Mouse (Mus musculus) MEL (cell line): ENCODE measurements around the gene Ppp6r2. TPM values are rescaled to one million over a fixed set of nuclear protein-coding genes. Genes with fewer than 3 reads are reported as not detected.

Source experiments
- DNase-seq: peaks from one replicate; pipeline ENCODE4 v3.0.0; 2011; ENCODE audit warnings: low read depth, low spot score
- H3K27ac ChIP-seq: 2 replicates; pipeline ENCODE4 v1.5.1; 2012; ENCODE audit warnings: low read depth, mild to moderate bottlenecking, control low read depth, low read length, moderate library complexity; ENCODE audit not compliant: control insufficient read depth
- H3K27me3 ChIP-seq, 2 experiments: fragments of 150-350 bp in 1 of 2; sonication (generic) in 1 of 2; 2 replicates each; pipeline ENCODE4 v1.6.1; 2012; ENCODE audit warnings: low read length in 2 of 2, mild to moderate bottlenecking in 2 of 2, improper control_type of control experiment in 1 of 2, moderate library complexity in 1 of 2; ENCODE audit not compliant: insufficient read depth in 2 of 2, control insufficient read depth in 1 of 2
- H3K36me3 ChIP-seq, 2 experiments: 2 replicates each; pipeline ENCODE4 v1.6.1; 2012 to 2014; ENCODE audit warnings: low read length in 2 of 2, improper control_type of control experiment in 1 of 2, inconsistent platforms in 1 of 2, mild to moderate bottlenecking in 1 of 2; ENCODE audit not compliant: insufficient read depth in 2 of 2, control insufficient read depth in 1 of 2
- H3K4me1 ChIP-seq, 2 experiments: fragments of 150-350 bp in 1 of 2; sonication (generic) in 1 of 2; 2 replicates each; pipeline ENCODE4 v1.6.1; 2012; ENCODE audit warnings: low read length in 2 of 2, improper control_type of control experiment in 1 of 2, mild to moderate bottlenecking in 1 of 2; ENCODE audit not compliant: insufficient read depth in 2 of 2, control insufficient read depth in 1 of 2
- H3K4me3 ChIP-seq, 2 experiments: fragments of 150-350 bp in 1 of 2; sonication (generic) in 1 of 2; 2 replicates each; pipeline ENCODE4 v1.5.1; 2012; ENCODE audit warnings: low read depth in 2 of 2, low read length in 2 of 2, mild to moderate bottlenecking in 2 of 2, moderate library complexity in 2 of 2, control low read depth in 1 of 2, improper control_type of control experiment in 1 of 2; ENCODE audit not compliant: control insufficient read depth in 1 of 2, insufficient read depth in 1 of 2
- H3K79me2 ChIP-seq: 2 replicates; pipeline ENCODE4 v1.6.1; 2012; ENCODE audit warnings: mild to moderate bottlenecking, low read length, moderate library complexity; ENCODE audit not compliant: control insufficient read depth, poor library complexity, insufficient read depth
- H3K9ac ChIP-seq: 2 replicates; pipeline ENCODE4 v1.6.1; 2012; ENCODE audit warnings: low read depth, mild to moderate bottlenecking, control low read depth, low read length, moderate library complexity; ENCODE audit not compliant: control insufficient read depth, poor library complexity, severe bottlenecking
- H3K9me3 ChIP-seq: fragments of 150-350 bp; sonication (generic); replicated peaks from 2 replicates; pipeline ENCODE4 v1.6.1; 2012; ENCODE audit warnings: mild to moderate bottlenecking, low read length, improper control_type of control experiment, moderate library complexity; ENCODE audit not compliant: insufficient read depth
- CTCF ChIP-seq, 3 experiments: IDR thresholded peaks in 2 of 3; conservative IDR thresholded peaks in 1 of 3; 2 replicates each; pipeline ENCODE4 v1.5.1; 2011 to 2012; ENCODE audit warnings: low read length in 3 of 3, low read depth in 2 of 3, mild to moderate bottlenecking in 2 of 3, improper control_type of control experiment in 1 of 3, inconsistent platforms in 1 of 3, mixed read lengths in 1 of 3, moderate library complexity in 1 of 3; ENCODE audit not compliant: control insufficient read depth in 1 of 3, insufficient read depth in 1 of 3, poor library complexity in 1 of 3, severe bottlenecking in 1 of 3
- ELF1 ChIP-seq: IDR thresholded peaks from 2 replicates; pipeline ENCODE4 v1.6.1; 2014; ENCODE audit warnings: low read depth, mild to moderate bottlenecking, inconsistent platforms, low read length, improper control_type of control experiment, moderate library complexity
- EP300 ChIP-seq, 2 experiments: IDR thresholded peaks; 2 replicates each; pipeline ENCODE4 v1.6.1; 2011; ENCODE audit warnings: improper control_type of control experiment in 2 of 2, low read length in 2 of 2, low read depth in 1 of 2, mild to moderate bottlenecking in 1 of 2
- GABPA ChIP-seq: IDR thresholded peaks from 2 replicates; pipeline ENCODE4 v1.6.1; 2012; ENCODE audit warnings: low read depth, mild to moderate bottlenecking, inconsistent platforms, low read length, improper control_type of control experiment, moderate library complexity
- GATA1 ChIP-seq: IDR thresholded peaks from 2 replicates; pipeline ENCODE4 v1.6.1; 2011; ENCODE audit warnings: low read depth, low read length, improper control_type of control experiment
- HCFC1 ChIP-seq: IDR thresholded peaks from 2 replicates; pipeline ENCODE4 v1.6.1; 2012; ENCODE audit warnings: low read depth, mild to moderate bottlenecking, inconsistent platforms, low read length, improper control_type of control experiment, moderate library complexity
- KAT2A ChIP-seq: conservative IDR thresholded peaks from 2 replicates; pipeline ENCODE4 v1.6.1; 2012; ENCODE audit warnings: low read depth, low read length, improper control_type of control experiment, inconsistent platforms
- MAFK ChIP-seq: IDR thresholded peaks from 2 replicates; pipeline ENCODE4 v1.6.1; 2011; ENCODE audit warnings: low read depth, mild to moderate bottlenecking, low read length, improper control_type of control experiment, borderline replicate concordance
- MXI1 ChIP-seq: IDR thresholded peaks from 2 replicates; pipeline ENCODE4 v1.6.1; 2011; ENCODE audit warnings: mild to moderate bottlenecking, low read depth, low read length, improper control_type of control experiment
- MYC ChIP-seq: IDR thresholded peaks from 2 replicates; pipeline ENCODE4 v1.6.1; 2011; ENCODE audit warnings: low read depth, mild to moderate bottlenecking, low read length, improper control_type of control experiment, moderate library complexity
- NRF1 ChIP-seq: IDR thresholded peaks from 2 replicates; pipeline ENCODE4 v1.6.1; 2014; ENCODE audit warnings: low read depth, mild to moderate bottlenecking, inconsistent platforms, low read length, improper control_type of control experiment, moderate library complexity; ENCODE audit not compliant: poor library complexity, insufficient read depth, severe bottlenecking
- POLR2A ChIP-seq, 2 experiments: IDR thresholded peaks; 2 replicates each; pipeline ENCODE4 v1.6.1; 2011 to 2012; ENCODE audit warnings: low read length in 2 of 2, mild to moderate bottlenecking in 2 of 2, control low read depth in 1 of 2, improper control_type of control experiment in 1 of 2, low read depth in 1 of 2, moderate library complexity in 1 of 2; ENCODE audit not compliant: control insufficient read depth in 1 of 2, insufficient read depth in 1 of 2, poor library complexity in 1 of 2
- POLR2AphosphoS2 ChIP-seq: IDR thresholded peaks from 2 replicates; pipeline ENCODE4 v1.6.1; 2011; ENCODE audit warnings: low read length, improper control_type of control experiment
- SIN3A ChIP-seq: IDR thresholded peaks from 2 replicates; pipeline ENCODE4 v1.6.1; 2012; ENCODE audit warnings: low read length, improper control_type of control experiment, inconsistent platforms
- SMC3 ChIP-seq: IDR thresholded peaks from 2 replicates; pipeline ENCODE4 v1.6.1; 2011; ENCODE audit warnings: low read depth, low read length, improper control_type of control experiment
- TAL1 ChIP-seq: IDR thresholded peaks from 2 replicates; pipeline ENCODE4 v1.6.1; 2012; ENCODE audit warnings: mild to moderate bottlenecking, inconsistent platforms, low read length, moderate library complexity, mixed read lengths
- TBP ChIP-seq: IDR thresholded peaks from 2 replicates; pipeline ENCODE4 v1.8.0; 2011; ENCODE audit warnings: low read depth, low read length, improper control_type of control experiment
- USF1 ChIP-seq: IDR thresholded peaks from 2 replicates; pipeline ENCODE4 v1.6.1; 2014; ENCODE audit warnings: low read depth, mild to moderate bottlenecking, inconsistent platforms, low read length, improper control_type of control experiment, moderate library complexity
- USF2 ChIP-seq, 2 experiments: IDR thresholded peaks; 2 replicates each; pipeline ENCODE4 v1.6.1; 2011 to 2012; ENCODE audit warnings: improper control_type of control experiment in 2 of 2, low read length in 2 of 2, borderline replicate concordance in 1 of 2, inconsistent platforms in 1 of 2, low read depth in 1 of 2, mild to moderate bottlenecking in 1 of 2; ENCODE audit not compliant: insufficient read depth in 1 of 2
- ZMIZ1 ChIP-seq: IDR thresholded peaks from 2 replicates; pipeline ENCODE4 v1.6.1; 2012; ENCODE audit warnings: low read depth, mild to moderate bottlenecking, inconsistent platforms, low read length, improper control_type of control experiment, moderate library complexity
- ZNF384 ChIP-seq: IDR thresholded peaks from 2 replicates; pipeline ENCODE4 v1.6.1; 2012; ENCODE audit warnings: low read depth, mild to moderate bottlenecking, inconsistent platforms, low read length, improper control_type of control experiment
- polyA plus RNA-seq, 2 experiments: library from polyadenylated mRNA; stranded (reverse) in 1 of 2; unstranded in 1 of 2; fragments of >175 nt in 1 of 2; fragments of >200 nt in 1 of 2; gene quantifications; 2 replicates each; pipeline versions ENCODE4 v1.2.1 to v1.2.4; 2012; ENCODE audit warnings: low replicate concordance in 2 of 2, low read depth in 1 of 2; ENCODE audit not compliant: insufficient read length in 2 of 2, insufficient read depth in 1 of 2, missing spikeins in 1 of 2
- total RNA-seq: library from RNA; depleted of rRNA; stranded (reverse); fragments of 300-350 nt; gene quantifications from 2 replicates; pipeline ENCODE4 v1.2.3, GENCODE M21; 2012

The Ppp6r2 gene
- total and polyA plus RNA-seq, 3 experiments = 15.5 to 23.2 TPM; not detected in 1

DNA sequence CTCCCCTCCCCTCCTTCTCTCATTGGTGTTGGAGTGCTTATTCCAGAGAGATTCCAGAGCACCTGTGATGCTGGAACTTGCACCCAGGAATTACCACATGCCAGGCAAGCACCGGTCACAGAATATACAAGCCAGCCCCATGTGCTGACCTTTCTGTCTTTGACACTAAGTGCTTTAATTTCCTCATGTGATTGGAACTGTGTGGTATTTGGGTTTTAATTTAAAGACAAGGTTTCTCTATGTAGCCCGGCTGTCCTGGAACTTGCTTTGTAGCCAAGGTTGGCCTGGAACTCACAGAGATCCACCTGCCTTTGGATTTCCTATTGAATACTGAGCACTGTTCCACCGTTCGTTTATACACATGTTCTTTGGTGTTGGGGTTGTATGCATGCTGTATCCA lies 22.7 kb downstream of the Ppp6r2 start:
- no peak overlapping the region for H3K9ac ChIP-seq
- H3K9me3 ChIP-seq = no peaks in the 10 kb centered on the region
- H3K79me2 ChIP-seq = no peaks in the 10 kb centered on the region
- H3K4me1 ChIP-seq = peaks cover 2 to 3% of the 10 kb centered on the region in 2 experiments; a peak in 3 of 4 replicates
- no peak overlapping the region for H3K27ac ChIP-seq
- no peak for TF ChIP-seq KAT2A
- TF ChIP-seq SIN3A = no peak
- no peak for TF ChIP-seq GABPA
- no peak for TF ChIP-seq MAFK
- TF ChIP-seq TAL1 = no peak
- no peak for TF ChIP-seq POLR2AphosphoS2
- no peak for TF ChIP-seq USF2 (IDR thresholded peaks at IDR 0.05; ENCODE audit: borderline replicate concordance in 1 of 2, insufficient read depth in 1 of 2, low read depth in 1 of 2, low read length in 2 of 2)
- TF ChIP-seq ZMIZ1 = no peak
- no peak for TF ChIP-seq NRF1
- TF ChIP-seq USF1 = no peak
- TF ChIP-seq SMC3 = no peak
- TF ChIP-seq HCFC1 = no peak
- no peak for TF ChIP-seq MXI1
- TF ChIP-seq, all 39 proteins: peak for 0
- Histone ChIP-seq H3K36me3 (peaks cover 3 to 5% of the 10 kb centered on the region in 2 experiments), H3K4me3 (no peak overlapping the region), H3K27me3 (no peaks in the 10 kb centered on the region)
- DNase-seq = no peak

DNA sequence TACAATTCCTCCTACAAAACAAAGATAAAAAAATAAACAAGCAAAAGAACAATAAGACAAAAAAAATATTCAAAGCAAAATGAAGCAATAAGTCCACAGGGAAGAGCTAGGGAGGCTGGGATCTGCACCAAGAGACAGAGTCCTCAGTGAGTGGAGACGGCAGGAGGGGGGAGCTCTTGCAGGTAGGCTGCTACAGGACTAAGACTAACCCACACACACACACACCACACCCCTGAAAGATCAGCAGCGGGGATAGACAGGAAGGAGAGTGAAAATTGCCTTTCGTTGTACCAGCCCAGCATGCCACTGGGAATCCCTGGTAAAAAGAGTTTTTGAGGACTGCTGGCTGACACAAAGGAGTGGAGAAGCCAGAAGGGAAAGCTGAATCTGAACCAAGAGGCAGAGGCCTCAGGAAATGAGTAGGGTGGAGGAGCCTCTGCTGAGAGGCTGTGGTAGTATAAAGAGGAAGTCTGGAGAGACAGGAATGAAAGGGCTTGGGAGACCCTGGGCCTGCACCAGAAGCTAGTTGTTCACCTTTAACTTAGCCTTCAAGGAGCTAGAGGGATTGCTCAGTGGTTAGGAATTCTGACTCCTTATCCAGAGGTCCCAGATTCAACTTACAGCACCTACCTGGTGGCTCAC lies 28.5 kb downstream of the Ppp6r2 start:
- peak in 2 of 3 experiments; percentile 14 to 21; a peak in 2 of 6 replicates for TF ChIP-seq CTCF (IDR thresholded peaks at IDR 0.05 in 2 of 3, conservative IDR thresholded peaks at IDR 0.05 in 1 of 3; ENCODE audit: control insufficient read depth in 1 of 3, insufficient read depth in 1 of 3, low read depth in 2 of 3, low read length in 3 of 3, poor library complexity in 1 of 3, severe bottlenecking in 1 of 3)
- TF ChIP-seq MYC = no peak
- TF ChIP-seq ELF1 = no peak
- TF ChIP-seq POLR2A (IDR thresholded peaks at IDR 0.05; ENCODE audit: control insufficient read depth in 1 of 2, insufficient read depth in 1 of 2, low read depth in 1 of 2, low read length in 2 of 2, poor library complexity in 1 of 2) = peak in 1 of 2 experiments; percentile 32; a peak in 1 of 4 replicates
- TF ChIP-seq TAL1 = no peak
- no peak for TF ChIP-seq ZNF384
- TF ChIP-seq TBP = peak; percentile 49; the same call in 1 of the 2 replicates
- TF ChIP-seq EP300 (IDR thresholded peaks at IDR 0.05; ENCODE audit: low read depth in 1 of 2, low read length in 2 of 2) = 0 out of 4 replicates have a peak, but pooled peaks of 1 of the 2 experiments have one; percentile 26
- TF ChIP-seq GATA1 = no peak
- peak overlapping the region; percentile 70 for H3K9ac ChIP-seq
- H3K79me2 ChIP-seq = no peaks in the 10 kb centered on the region
- no peaks in the 10 kb centered on the region for H3K9me3 ChIP-seq
- peaks cover 4 to 12% of the 10 kb centered on the region in 2 experiments; a peak in 3 of 4 replicates for H3K36me3 ChIP-seq
- DNase-seq = peak; percentile 83
- H3K27ac ChIP-seq = peak overlapping the region; percentile 78
- H3K4me1 ChIP-seq = peaks cover 12 to 14% of the 10 kb centered on the region in 2 experiments
- peak overlapping the region; percentile 39 to 45 for H3K4me3 ChIP-seq
- H3K27me3 ChIP-seq = no peaks in the 10 kb centered on the region
